Mouse (Mus musculus) brown adipose tissue, adult 24 weeks (tissue): Measurements from ENCODE around the gene P2rx4. TPM values are rescaled to one million over a fixed set of nuclear protein-coding genes. Genes with fewer than 3 reads are reported as not detected.

Experiments used
- H3K27ac ChIP-seq: fragments of 200-500 bp; replicated peaks from 2 replicates; pipeline ENCODE4 v1.5.1; 2012; ENCODE audit warnings: low read depth, mild to moderate bottlenecking, low read length
- H3K4me1 ChIP-seq: fragments of 200-500 bp; 2 replicates; pipeline ENCODE4 v1.6.1; 2012; ENCODE audit warnings: low read length, mixed read lengths; ENCODE audit not compliant: control insufficient read depth, insufficient read depth, insufficient read length
- H3K4me3 ChIP-seq: fragments of 200-500 bp; 2 replicates; pipeline ENCODE4 v1.5.1; 2012; ENCODE audit warnings: low read depth, mild to moderate bottlenecking, low read length, moderate library complexity; ENCODE audit not compliant: insufficient read depth
- polyA plus RNA-seq: library from polyadenylated mRNA; stranded (reverse); fragments of >200 nt; gene quantifications from 2 replicates; pipeline ENCODE4 v1.2.4, GENCODE M21; 2012; ENCODE audit not compliant: missing spikeins, insufficient read depth, insufficient read length

P2rx4 gene
- polyA plus RNA-seq, 1 experiment = 29.2 TPM

DNA sequence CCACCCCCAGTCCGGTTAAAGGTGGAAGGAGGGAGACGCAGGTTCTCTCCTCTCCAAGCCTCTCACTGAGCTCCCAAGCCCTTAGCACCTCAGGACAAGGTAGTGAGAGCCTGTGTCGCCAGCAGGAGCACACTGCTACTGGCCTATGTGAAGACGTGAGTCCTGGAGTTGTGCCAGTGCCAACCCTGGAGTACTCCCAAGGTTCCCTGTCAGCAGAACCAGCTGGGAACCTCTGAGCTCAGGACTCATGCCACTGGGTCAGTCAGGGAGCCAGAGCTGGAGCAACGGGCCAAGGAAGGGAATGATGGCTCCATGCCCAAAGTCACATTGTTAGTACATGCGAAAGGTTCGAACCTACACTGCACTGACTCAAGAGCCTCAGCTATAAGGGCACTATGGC lies 49.3 kb downstream of the P2rx4 start:
- Histone ChIP-seq H3K27ac (no peak overlapping the region), H3K4me1 (peaks cover 3% of the 10 kb centered on the region; the same call in 1 of the 2 replicates), H3K4me3 (no peak overlapping the region)

DNA sequence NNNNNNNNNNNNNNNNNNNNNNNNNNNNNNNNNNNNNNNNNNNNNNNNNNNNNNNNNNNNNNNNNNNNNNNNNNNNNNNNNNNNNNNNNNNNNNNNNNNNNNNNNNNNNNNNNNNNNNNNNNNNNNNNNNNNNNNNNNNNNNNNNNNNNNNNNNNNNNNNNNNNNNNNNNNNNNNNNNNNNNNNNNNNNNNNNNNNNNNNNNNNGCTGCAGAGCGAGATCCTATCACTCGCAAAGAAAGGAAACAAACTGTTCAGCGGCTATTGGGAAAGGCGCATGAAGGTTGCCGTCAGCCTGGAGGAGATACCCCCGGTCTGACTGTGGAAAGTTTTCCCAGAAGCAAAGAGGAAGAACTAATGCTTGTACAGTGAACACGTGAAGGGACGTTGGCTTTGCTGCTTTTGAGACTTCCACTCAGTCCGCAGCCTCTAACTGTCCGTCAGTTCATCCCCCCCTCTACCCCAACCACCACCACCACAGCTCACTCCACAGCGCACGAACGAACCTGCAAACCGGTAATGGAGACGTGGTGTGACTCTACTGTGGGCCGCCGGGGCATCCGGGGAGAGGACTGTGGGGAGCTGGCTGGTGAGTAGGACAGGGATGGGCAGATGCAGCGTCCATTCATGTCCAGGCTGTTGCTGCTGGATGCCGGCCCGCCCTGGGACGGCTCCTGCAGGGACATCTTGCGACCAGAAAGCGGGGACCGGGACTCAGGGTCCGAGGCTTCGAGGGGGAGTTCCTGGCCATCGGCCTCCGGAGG lies 56.1 kb downstream of the P2rx4 start:
- no peak overlapping the region for H3K27ac ChIP-seq

DNA sequence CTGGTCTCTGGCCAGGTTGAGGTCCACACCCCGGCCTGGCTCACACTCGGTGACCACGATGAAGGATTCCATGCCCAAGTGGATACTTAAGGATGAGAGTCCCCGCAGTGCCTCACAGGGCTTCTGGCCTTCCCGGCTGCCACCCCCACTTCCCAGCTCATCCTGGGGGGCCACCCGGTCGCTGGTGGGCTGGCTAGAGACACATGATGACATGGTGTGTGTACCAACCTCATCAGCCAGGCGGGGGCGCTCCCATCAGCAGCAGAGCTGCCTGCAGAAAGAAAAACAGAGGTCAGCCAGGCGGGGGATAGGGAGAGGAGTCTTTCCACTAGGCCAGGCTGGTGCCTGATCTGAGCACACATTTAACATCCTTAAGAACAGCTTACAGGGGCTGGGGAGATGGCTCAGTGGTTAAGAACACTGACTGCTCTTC lies 56.7 kb downstream of the P2rx4 start:
- Histone ChIP-seq H3K27ac (no peak overlapping the region), H3K4me3 (no peak overlapping the region), H3K4me1 (peaks cover 8% of the 10 kb centered on the region; the same call in 1 of the 2 replicates)

More for the DNA sequence above, 56.1 kb downstream of the P2rx4 start:
- Histone ChIP-seq H3K4me1 (peaks cover 8% of the 10 kb centered on the region; the same call in 1 of the 2 replicates), H3K4me3 (no peak overlapping the region)

DNA sequence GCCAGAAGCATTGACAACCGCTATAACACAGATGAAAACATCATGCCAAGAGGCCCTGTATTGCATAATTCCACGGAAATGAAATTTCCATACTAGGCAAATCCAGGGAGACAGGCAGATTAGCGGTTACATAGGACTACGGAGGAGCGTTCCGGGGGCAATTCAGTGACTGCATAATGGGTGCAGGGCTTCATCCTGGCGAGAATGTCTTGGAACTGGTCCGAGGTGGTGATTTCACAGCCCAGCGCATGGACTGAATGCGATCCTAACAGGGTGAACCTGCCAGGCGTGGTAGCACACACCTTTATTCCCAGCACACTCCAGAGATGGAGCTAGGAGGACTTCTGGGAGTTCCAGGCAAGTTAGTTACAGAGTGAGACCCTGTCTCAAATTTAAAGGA lies 59.9 kb downstream of the P2rx4 start:
- H3K4me3 ChIP-seq = no peak overlapping the region
- no peak overlapping the region for H3K27ac ChIP-seq
- H3K4me1 ChIP-seq = peaks cover 15% of the 10 kb centered on the region

DNA sequence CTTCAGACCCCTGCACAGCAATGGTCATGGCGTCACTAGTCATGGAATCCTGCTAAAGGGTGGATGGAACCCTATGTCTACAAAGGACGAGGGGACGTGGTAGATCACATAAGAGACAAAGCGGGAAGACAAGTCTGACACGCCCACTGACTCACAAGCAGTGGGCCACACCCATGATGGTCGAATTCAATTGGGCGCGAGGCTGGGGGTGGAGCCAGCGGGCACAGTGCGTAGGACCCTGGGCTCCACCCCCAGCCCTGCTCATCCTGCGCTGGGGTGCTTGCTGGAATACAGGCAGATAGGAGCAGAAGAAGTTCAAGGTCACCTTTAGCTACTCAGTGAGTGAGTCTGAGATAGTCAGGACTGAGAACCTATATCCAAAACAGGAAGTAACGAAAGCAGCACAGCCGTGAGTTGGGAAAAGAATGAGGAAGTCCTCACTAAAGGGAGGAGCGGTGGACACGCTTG lies 61.8 kb downstream of the P2rx4 start:
- peaks cover 13% of the 10 kb centered on the region for H3K4me1 ChIP-seq
- no peak overlapping the region for H3K4me3 ChIP-seq
- H3K27ac ChIP-seq = no peak overlapping the region

DNA sequence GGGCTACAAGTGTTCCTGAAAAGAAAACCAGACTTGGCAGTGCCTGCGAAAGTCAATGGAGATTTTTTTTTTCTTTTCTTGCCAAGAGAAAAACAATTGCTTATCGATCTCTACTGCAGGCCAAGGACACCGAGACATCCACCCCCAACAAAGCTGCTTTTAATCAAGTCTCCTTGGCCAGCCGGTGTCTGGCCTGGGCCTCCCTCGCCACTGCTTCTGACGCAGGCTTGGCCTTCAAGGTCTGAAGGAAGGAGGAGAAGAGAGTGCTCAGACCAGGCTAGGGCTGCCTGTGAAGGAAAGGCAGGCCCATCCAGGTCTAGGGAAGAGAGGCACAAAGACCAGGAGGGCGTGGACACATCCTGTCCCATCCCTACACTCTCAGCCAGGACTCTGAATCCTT lies 63.0 kb downstream of the P2rx4 start:
- Histone ChIP-seq H3K4me3 (no peak overlapping the region), H3K27ac (peak overlapping the region; percentile 81)

DNA sequence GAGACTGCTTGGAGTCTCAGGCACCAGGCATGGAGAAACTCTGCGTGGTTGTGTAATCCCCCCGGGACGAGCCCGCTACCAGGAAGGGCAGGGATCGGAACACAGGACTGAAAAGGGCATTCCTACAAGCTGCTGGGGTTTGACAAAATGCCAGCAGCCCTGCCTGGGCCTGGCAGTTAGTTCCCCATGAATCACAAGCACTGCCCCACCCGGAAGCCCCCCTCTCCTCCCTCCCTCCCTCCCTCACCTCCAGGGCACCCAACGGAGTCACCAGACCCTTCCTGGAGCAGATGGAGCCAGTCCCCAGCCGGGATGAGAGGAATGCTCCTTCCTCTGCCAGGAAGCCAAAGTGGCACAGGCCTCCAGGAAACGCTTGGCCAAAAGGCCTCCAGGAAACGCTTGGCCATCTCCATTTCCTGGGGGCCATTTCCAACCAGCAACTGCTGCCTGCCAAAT lies 63.5 kb downstream of the P2rx4 start:
- Histone ChIP-seq H3K27ac (peak overlapping the region; percentile 81), H3K4me3 (no peak overlapping the region), H3K4me1 (peaks cover 15% of the 10 kb centered on the region)

More for the DNA sequence above, 63.0 kb downstream of the P2rx4 start:
- peaks cover 14% of the 10 kb centered on the region for H3K4me1 ChIP-seq

DNA sequence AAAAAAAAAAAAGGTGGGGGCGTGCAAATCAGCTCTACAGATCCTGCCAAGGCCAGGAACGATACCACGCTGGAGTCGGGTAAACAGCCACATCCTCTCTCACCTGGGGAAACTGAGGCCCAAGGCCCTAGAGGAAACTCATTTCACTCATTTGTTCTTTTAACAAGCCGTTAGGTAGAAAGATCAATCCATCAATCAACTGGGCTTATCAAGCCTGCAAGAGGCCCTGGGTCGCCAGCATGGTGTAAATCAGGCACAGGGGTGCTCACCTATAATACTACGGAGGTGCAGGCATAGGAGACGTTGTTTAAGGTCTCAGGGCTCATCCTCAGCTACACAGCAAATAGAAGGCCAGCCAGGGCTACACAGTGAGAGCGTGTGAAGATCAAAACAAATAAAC lies 64.1 kb downstream of the P2rx4 start:
- peaks cover 15% of the 10 kb centered on the region for H3K4me1 ChIP-seq
- H3K4me3 ChIP-seq = no peak overlapping the region
- H3K27ac ChIP-seq = no peak overlapping the region

DNA sequence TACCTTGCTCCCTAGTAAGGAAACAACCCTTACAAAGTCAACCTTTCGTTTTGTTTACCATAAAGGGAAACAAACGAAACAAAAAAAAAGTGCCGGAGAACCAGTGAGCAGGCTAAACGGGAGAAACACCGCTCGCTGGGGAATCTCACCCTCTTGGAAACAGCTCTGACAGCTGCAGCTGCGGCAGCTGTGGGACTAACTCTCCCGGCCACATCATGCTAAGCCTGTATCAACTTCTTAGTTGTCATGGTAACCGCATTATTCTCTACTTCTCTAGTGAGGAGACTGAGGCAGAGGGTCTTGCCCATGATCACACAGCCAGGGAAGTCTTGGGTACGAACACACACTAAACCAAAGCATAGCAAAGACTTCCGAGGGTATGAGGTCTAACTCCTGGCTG lies 66.4 kb downstream of the P2rx4 start:
- Histone ChIP-seq H3K4me1 (peaks cover 15% of the 10 kb centered on the region), H3K27ac (no peak overlapping the region)

DNA sequence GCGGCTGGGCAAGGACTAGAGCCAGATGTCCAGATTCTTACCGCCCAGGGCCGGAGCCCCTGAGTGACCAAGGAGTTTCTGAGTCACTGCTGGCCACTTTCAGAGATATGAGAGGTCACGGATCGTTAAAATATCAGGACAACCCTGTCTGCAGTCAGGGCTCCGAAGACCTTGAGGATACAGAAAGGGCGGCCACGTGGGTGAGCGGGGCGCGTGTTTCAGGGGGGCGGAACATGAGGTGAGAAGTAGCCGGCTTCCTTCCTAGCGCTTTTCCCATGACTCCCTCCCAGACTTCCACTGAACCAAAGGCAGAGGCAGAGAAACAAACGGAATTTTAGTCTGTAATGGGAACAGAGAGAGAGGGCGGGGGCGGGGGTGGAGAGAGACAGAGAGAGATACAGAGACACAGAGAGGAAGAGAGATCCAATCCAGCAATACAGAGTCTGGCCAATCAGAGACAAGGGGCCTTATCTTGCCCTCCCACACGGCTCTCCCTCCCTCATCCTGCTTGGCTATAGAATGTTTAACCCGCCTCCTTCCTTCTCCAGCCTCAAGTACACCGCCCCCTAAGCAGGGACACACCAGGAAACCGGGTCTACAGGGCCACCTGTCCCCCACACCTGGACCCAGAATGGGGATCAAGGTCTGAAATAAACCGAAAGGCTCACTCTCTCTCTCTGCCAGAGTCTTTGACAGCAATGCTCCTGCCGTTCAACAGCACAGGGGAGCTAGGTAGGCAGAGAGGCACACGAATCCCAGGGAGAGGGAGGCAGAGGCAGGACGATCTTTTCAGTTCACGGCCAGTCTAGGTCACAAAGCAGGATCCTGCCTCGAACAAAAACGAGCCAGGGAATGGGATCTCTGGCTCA lies 67.6 kb downstream of the P2rx4 start:
- no peak overlapping the region for H3K27ac ChIP-seq
- H3K4me3 ChIP-seq = no peak overlapping the region
- peaks cover 10% of the 10 kb centered on the region for H3K4me1 ChIP-seq

More for the DNA sequence above, 66.4 kb downstream of the P2rx4 start:
- H3K4me3 ChIP-seq = no peak overlapping the region

DNA sequence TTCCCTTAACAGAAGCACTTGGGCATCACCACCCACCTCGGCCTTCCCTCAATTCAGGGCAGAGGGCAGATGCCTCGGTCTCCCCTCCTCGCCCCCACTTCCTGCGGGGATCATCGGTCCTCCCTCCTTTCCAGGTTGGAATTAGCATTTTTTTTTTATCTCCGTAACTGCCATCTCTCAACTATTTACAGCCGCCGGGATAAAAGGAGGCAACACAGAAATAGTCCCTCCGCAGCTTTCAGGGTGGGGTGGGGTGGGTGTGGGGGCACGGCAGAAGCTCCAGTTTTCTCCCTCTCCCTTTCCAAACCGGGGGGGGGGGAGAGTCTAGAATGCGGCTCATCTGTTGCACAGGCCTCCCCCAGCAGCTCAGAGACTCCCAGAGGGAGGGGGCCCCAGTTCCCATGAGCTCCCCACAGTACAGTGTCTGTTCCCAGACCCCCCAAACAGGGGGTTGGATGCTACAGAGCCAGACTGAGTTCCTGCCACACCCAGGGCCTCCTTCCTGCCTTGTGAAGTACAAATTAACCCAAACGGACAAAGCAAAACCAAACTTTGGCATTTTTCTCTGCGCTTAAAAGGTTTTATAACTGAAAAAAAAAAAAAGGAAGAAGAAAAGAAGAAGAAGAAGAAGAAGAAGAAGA lies 68.4 kb downstream of the P2rx4 start:
- Histone ChIP-seq H3K27ac (no peak overlapping the region), H3K4me3 (no peak overlapping the region), H3K4me1 (peaks cover 5% of the 10 kb centered on the region; the same call in 1 of the 2 replicates)

DNA sequence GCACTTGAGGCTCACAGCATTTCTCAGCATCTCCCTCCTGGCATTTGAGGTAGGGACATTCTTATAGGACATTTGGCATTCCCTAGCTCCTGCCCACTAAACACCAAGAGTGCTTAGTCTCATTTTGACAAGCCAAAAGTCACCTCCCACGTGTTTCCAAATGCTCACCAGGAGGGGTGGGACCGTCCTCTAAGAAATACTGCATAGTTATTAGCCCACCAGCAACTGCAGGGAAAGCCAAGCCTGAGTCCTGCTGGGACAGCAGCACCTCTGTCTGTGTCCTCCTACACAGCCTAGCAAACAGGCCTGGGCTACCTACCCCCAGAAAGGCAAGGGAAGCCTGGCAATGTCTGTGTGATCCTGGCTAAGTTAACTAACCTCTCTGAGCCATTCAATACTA lies 70.0 kb downstream of the P2rx4 start:
- H3K4me3 ChIP-seq = no peak overlapping the region
- H3K27ac ChIP-seq = no peak overlapping the region
- H3K4me1 ChIP-seq = peaks cover 2% of the 10 kb centered on the region; the same call in 1 of the 2 replicates

DNA sequence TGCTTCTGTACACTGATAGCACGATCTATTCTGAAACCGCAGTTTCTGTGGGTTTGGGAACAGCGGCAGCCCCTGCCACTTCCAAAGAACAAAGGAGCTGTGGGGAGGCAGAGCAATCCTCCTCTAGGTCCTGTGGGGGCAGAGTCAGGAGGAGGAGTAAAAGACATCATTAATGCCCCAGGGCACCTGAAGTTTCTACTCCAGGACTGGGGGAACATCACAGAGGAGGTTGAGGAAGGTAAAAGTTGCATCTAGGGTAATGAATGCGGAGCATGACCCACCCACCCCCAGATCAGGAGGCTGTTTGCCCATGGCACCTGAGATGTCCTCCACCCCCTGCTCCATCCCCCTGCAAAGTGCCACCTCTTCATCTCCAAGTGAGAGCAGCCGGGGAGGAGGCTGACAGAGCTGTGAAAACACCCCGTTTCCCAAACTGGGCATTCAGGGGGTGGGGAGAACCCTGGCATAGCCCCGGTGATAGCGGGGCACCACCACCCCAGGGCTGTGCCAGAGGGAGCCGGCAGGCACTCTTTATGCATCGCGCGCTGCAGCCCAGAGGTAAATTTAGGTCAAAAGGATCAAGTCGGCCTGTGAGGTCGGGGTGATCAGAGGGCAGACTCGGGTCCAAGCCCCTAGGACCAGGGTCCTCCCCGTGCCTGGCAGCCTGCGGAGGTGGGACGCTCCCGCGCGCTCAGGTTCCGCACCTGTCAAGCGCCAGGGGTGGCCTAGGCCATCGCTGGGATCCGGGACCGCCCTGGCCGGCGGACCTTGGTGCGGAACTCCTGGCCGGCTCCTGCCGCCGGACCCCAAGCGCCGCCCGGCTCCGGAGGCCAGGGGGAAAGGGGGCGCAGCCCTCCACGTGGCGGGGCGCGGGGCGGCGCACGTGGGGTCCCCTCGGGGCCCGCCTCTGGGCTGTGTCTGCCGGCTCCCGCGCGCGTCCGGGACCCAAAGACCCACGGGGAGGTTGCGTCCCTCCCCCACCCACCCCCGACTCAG lies 71.2 kb downstream of the P2rx4 start:
- peak overlapping the region; percentile 81 for H3K4me3 ChIP-seq
- no peak overlapping the region for H3K27ac ChIP-seq
- peaks cover 2% of the 10 kb centered on the region; the same call in 1 of the 2 replicates for H3K4me1 ChIP-seq
